Mouse (Mus musculus) hematopoietic multipotent progenitor cell, adult 10-12 weeks (in vitro differentiated cells): ENCODE data around the gene Phgdh. TPM values are rescaled to one million over a fixed set of nuclear protein-coding genes. Genes with fewer than 3 reads are reported as not detected.

Experiments used
- polyA plus RNA-seq: library from polyadenylated mRNA; stranded (reverse); fragments of >175 nt; gene quantifications from 2 replicates; pipeline ENCODE4 v1.2.3, GENCODE M21; 2012; ENCODE audit warnings: low replicate concordance

Gene Phgdh
- polyA plus RNA-seq: 48.1 and 54.1 TPM in 2 replicates

GRCm38 (mm10) chr3:98339706-98340109 lies at the start of gene Phgdh:
Phgdh (minus strand) TSS chr3:98339990.

GRCm38 (mm10) chr3:98382246-98382939 lies 42.6 kb upstream of the Phgdh start, which contains the start of gene Zfp697:
Zfp697 (plus strand) TSS chr3:98382461.

DNA sequence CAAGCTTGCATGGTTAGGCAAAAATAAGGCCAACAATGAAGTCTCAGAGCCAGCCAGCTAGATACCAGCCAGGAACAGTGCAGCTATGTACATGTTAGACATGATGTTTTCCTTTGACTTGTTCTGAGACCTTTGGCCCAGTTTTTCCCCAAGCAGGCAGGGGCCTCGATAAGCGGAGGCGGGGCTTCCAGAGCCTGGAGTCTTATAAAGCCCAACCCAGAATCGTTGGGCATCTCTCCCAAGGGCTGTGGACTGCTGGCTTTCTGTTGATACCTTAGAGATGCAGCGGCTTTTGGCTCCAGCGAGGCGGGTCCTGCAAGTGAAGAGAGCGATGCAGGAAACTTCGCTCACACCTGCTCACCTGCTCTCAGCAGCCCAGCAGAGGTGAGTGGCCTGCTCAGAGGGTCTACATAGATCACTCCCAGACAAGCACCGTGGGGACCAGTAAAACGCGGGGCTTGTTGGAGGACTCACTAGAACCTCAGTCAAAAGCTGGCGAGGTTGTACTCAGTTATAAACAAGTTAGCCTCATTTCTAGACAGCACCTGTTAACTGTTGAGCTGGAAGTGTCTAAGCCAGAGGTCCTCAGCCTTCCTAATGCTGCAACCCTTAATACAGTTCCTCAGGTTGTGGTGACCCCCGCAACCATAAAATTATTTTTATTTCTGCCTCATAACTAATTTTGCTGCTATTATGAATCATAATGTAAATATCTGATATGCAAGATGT lies 59.4 kb downstream of the Phgdh start, which contains the start of gene Hmgcs2:
Hmgcs2 (plus strand) TSS at position 232 of the 729 bp plus-strand sequence.

Other genes with a start within 250 kb of the Phgdh start
- gene Adam30, start 179.4 kb downstream of the Phgdh start, polyA plus RNA-seq: not detected in 2 replicates
- gene Reg4, start 117.8 kb downstream of the Phgdh start, polyA plus RNA-seq: not detected in 2 replicates
- gene Hmgcs2, start 59.6 kb downstream of the Phgdh start, polyA plus RNA-seq: 0.07 and 0.40 TPM in 2 replicates
- gene Zfp697, start 42.5 kb upstream of the Phgdh start, polyA plus RNA-seq: 0.05 and 0.07 TPM in 2 replicates
- not detected in 2 replicates for gene Gm4450, start 117.1 kb upstream of the Phgdh start, polyA plus RNA-seq
- gene Hsd3b4, start 170.5 kb upstream of the Phgdh start, polyA plus RNA-seq: not detected in 2 replicates
- not detected in 2 replicates for gene Gm10681, start 248.8 kb upstream of the Phgdh start, polyA plus RNA-seq